Mouse (Mus musculus) gastrocnemius, adult 2 months (tissue): ENCODE results near the gene Ephb4. TPM values are rescaled to one million over a fixed set of nuclear protein-coding genes. Genes with fewer than 3 reads are reported as not detected.

ENCODE experiments used
- DNase-seq: peaks from one replicate; pipeline ENCODE4 v3.0.0; 2022
- H3K27ac ChIP-seq: fragments of 200-600 bp; 2 replicates; pipeline ENCODE4 v1.8.1; 2022; ENCODE audit warnings: mild to moderate bottlenecking
- H3K4me3 ChIP-seq: fragments of 200-600 bp; 2 replicates; pipeline ENCODE4 v1.8.1; 2022; ENCODE audit warnings: mild to moderate bottlenecking, moderate library complexity
- CTCF ChIP-seq: fragments of 200-600 bp; IDR thresholded peaks from 2 replicates; pipeline ENCODE4 v1.8.1; 2022; ENCODE audit warnings: antibody characterized with exemption, mild to moderate bottlenecking, moderate library complexity
- intact Hi-C: fragments of 180-260 bp; cut with DNase I; formaldehyde crosslinking; loops from one replicate; pipeline ENCODE4 v1.15.1; 2025
- total RNA-seq, 2 experiments: library from RNA; stranded (reverse); gene quantifications; 2 replicates each; pipeline ENCODE4 v1.2.3; 2021

Gene Ephb4
- total RNA-seq, 2 experiments from 2014 or later, result 12.5 to 15.5 TPM

DNA sequence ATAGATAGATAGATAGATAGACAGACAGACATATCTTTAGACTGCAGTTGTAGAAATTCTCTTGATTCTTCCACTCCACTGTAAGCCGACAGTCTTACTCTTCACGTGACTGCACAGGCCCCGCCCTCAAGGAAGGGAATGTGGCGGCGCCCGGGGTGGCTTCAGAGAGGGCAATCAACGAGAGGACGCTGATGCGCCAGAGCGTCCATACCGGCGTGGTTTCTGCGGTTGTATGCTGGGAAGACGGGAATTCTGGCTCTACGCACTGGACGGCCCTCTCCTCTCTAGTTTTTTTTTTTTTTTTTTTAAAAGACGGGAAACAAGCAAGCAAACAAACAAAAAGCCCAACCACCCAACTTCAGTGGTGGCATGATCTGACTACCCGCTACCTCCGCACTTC, 11.7 kb upstream of the Ephb4 start:
- intact Hi-C loops, result loop anchor here (10.0 kb wide), 1 partner anchor 167 kb away; the partner anchor contains the start of gene Pop7
- TF ChIP-seq CTCF, result no peak
- peak overlapping the region; percentile 92 for H3K27ac ChIP-seq
- peak; percentile 95 for DNase-seq
- peak overlapping the region; percentile 77 for H3K4me3 ChIP-seq

DNA sequence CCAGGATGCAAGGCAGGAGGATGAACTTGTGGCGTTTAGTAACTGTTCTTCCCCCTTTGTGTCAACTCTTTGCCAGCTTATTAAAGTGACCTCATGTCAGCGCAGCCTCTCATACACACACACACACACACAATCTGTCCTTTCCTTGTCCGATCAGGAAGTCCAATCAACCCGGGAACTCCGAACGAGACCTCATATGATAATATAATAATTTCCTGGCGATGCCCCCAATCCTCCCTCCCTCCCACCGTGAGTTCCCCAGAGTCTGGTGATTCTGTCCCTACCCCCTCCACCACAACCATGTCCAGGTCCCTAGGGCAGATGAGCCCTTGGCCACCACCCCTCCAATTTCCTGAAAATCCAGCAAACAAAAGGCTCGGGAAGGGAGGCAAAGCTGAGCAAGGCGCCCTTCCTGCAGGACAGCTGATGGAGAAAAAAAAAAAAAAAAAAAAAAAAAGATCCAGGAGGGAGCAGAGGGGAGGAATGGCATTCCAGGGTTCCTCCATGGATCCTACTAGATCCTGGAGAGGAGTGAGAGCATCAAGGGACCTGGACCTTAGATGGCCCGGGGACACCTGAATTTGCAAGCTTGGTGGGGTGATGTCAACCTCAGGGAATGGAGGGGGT, 11.1 kb upstream of the Ephb4 start:
- TF ChIP-seq CTCF, result no peak
- intact Hi-C loops, result loop anchor here (10.0 kb wide), 1 partner anchor 166 kb away; the partner anchor contains the start of gene Pop7
- Histone ChIP-seq H3K4me3 (peak overlapping the region; percentile 77), H3K27ac (peak overlapping the region; percentile 92)
- DNase-seq, result peak; percentile 61

DNA sequence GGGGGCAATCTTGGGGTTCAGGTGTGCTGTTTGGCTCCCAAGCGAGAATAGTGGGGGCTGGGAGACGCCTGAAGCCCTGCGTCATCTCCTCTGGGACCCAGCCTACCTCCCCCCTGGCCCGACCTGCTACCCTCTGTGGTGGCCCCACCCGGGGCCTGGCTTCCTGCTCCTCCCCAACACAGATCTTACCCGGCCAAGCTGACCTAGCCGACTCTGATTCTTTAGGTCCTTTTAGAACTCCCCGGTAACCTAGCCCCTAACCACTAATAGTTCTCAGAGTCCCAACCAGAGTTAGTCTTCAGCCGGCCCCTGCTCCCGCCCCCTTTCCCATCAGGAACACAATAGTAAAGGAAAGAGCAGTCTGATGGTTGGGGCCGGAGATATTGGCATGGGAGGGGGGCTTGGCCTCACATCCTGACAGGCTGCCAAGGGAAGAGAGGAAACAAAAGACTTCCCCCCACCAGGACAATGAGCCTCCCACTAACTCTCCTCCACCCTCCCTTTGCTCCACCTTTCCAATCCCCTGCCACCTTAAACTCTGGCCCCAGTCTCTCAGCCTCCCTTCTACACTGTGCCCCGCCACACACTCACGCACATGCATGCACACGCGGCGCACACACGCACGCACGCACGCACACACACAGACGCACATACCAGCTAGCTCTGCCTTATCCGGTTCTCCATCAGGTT, 10.5 kb upstream of the Ephb4 start:
- intact Hi-C loops, result loop anchor here (10.0 kb wide), 1 partner anchor 165 kb away; the partner anchor contains the start of gene Pop7
- Histone ChIP-seq H3K4me3 (peak overlapping the region; percentile 77), H3K27ac (peak overlapping the region; percentile 92)
- TF ChIP-seq CTCF, result no peak
- peak; percentile 68 for DNase-seq

DNA sequence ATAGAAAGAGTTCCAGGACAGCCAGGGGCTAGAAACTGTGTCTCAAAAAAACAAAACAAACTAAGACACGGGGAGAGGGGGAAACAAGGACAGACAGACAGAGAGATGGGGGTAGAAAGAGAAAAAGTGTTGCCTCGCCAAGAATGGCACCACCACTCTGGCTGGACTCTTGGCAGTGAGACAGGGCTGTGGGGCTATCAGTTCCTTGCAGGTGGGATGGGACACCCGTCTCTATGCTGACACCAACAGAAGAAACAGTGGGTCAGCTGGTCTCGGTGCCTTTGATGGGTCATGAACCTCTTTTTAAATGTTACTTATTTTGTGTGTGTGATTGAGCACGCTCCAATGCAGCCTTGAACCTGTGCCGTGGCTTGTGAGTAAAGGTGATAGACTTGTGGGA, 9.7 kb upstream of the Ephb4 start:
- no peak for TF ChIP-seq CTCF
- Histone ChIP-seq H3K27ac (peak overlapping the region; percentile 92), H3K4me3 (no peak overlapping the region; the same call in 1 of the 2 replicates)
- DNase-seq, result no peak
- intact Hi-C loops, result loop anchor here (10.0 kb wide), 1 partner anchor 445 kb away; the partner anchor contains the start of genes Mepce and Zcwpw1

DNA sequence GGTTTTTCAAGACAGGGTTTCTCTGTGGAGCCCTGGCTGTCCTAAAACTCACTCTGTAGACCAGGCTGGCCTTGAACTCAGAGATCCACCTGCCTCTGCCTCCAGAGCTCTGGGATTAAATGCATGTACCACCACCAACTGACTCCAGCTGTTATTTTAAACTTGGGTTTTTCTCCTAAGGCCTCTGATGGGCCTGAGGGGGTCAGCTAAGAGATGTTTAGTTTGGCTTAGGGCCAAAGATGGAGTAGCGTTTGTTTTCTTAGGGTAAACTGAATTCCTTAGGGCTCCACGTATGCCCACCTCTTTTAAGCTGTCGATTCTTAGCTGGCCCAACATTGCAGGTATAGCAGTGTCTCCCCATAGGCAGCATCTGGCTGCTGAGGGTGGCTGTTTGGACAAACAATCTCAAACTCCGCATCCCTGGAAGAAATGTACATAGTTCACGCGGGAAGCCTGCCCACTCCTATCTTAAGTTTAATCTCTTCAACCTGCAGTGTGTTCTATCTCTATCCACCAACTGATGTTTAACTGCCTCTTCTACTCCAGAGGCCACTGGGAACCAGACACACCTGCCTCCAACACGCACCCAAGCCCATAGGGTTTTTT, 7.4 kb upstream of the Ephb4 start:
- intact Hi-C loops, result loop anchor here (10.0 kb wide), 1 partner anchor 442 kb away; the partner anchor contains the start of genes Mepce and Zcwpw1
- no peak for TF ChIP-seq CTCF
- DNase-seq, result no peak
- Histone ChIP-seq H3K27ac (no peak overlapping the region), H3K4me3 (no peak overlapping the region)

DNA sequence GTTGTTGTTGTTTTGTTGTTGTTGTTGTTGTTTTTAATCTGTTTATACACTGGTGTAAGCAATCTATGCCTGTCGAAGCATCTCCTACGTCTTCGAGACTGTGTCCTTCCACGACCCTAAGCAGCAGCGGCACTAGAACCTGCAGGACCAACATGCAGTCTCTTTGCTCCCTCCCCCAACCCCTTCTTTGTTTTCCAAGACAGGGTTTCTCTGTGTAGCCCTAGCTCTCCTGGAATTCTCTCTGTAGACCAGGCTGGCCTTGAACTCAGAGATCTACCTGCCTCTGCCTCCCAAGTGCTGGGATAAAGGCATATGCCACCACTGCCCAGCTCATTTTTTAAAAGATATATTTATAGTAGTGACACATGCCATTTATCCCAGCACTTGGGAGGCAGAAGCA, 6.5 kb upstream of the Ephb4 start:
- H3K4me3 ChIP-seq, result no peak overlapping the region
- TF ChIP-seq CTCF, result no peak
- intact Hi-C loops, result loop anchor here (10.0 kb wide), 1 partner anchor 441 kb away; the partner anchor contains the start of genes Mepce and Zcwpw1
- no peak overlapping the region for H3K27ac ChIP-seq
- no peak for DNase-seq

DNA sequence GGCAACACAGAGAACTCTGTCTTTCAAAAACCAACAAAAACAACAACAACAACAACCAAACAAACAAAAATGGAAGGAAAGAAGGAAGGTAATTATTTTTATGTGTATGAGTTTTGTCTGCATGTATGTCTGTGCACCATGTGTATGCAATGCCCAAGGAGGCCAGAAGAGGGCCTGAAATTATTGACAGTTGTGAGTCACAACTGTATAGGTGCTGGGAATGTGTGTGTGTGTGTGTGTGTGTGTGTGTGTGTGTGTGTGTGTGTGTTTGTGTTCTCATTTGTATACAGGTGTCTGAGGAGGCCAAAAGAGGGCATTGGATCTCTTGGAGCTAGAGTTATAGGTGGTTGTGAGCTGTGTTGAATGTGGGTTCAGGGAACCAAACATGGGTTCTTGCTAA, 6.0 kb upstream of the Ephb4 start:
- TF ChIP-seq CTCF, result no peak; the same call in 1 of the 2 replicates
- intact Hi-C loops, result loop anchor here (10.0 kb wide), 1 partner anchor 441 kb away; the partner anchor contains the start of genes Mepce and Zcwpw1
- Histone ChIP-seq H3K4me3 (no peak overlapping the region), H3K27ac (no peak overlapping the region)
- no peak for DNase-seq

DNA sequence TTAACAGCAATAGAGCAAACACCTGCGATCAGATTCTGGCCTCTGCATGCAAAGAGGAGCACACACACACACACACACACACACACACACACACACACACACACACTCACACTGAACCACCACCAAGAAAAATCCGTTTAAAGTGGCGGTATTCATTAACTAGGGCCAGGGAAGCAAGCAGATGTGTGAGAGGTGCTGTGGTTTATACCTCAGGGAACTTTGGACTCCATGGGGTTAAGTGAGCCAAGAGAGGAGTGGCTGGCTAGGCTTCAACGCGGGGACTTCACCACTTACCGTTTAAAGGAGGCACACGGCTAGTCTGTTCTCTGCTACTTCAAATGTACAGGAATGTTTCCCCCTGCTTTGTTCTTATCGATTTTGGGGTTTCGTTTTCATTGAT, 4.1 kb upstream of the Ephb4 start:
- Histone ChIP-seq H3K4me3 (no peak overlapping the region), H3K27ac (peak overlapping the region; percentile 38)
- no peak for DNase-seq
- intact Hi-C loops, result loop anchor here (10.0 kb wide), 1 partner anchor 439 kb away; the partner anchor contains the start of genes Mepce and Zcwpw1
- no peak for TF ChIP-seq CTCF

DNA sequence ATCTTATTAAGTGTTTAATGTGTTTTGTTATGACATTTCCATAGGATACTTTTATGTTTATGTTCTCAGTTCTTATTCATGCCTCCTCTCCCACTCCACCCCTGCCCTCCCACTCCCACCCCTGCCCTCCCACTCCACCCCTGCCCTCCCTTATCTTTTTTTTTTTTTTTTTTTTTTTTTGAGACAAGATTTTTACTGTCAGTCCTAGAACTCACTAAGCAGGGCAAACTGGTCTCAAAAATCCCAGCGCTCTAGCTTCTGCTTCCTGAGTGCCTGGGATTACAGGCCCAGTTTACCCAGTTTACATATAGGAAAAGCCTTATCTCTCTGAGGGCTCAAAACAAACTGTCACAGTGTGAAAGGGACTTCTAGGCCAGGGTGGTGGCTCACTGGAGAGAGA, 3.5 kb upstream of the Ephb4 start:
- DNase-seq, result no peak
- H3K4me3 ChIP-seq, result no peak overlapping the region
- intact Hi-C loops, result loop anchor here (10.0 kb wide), 1 partner anchor 438 kb away; the partner anchor contains the start of genes Mepce and Zcwpw1
- H3K27ac ChIP-seq, result peak overlapping the region; percentile 38; the same call in 1 of the 2 replicates
- TF ChIP-seq CTCF, result no peak

DNA sequence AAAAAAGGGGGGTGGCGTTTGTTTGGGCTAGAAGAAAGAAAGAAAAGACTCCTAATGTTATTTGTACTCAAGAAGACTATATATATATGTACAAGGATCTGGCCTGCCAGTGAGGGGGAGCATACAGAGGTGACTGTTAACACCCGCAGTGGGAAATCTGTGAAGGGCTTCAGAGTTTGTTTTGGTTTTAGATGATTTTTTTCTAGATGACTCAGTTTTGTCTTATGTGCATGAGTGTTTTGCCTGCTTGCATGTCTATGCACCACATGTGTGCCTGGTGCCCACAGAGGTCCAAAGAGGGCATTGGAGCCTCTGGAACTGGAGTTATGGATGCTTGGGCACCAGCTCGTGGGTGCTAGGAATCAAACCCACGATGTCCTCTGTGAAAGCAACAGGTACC, 2.9 kb upstream of the Ephb4 start:
- peak overlapping the region; percentile 20; the same call in 1 of the 2 replicates for H3K27ac ChIP-seq
- no peak overlapping the region for H3K4me3 ChIP-seq
- intact Hi-C loops, result loop anchor here (10.0 kb wide), 1 partner anchor 438 kb away; the partner anchor contains the start of genes Mepce and Zcwpw1
- no peak for TF ChIP-seq CTCF
- DNase-seq, result no peak

DNA sequence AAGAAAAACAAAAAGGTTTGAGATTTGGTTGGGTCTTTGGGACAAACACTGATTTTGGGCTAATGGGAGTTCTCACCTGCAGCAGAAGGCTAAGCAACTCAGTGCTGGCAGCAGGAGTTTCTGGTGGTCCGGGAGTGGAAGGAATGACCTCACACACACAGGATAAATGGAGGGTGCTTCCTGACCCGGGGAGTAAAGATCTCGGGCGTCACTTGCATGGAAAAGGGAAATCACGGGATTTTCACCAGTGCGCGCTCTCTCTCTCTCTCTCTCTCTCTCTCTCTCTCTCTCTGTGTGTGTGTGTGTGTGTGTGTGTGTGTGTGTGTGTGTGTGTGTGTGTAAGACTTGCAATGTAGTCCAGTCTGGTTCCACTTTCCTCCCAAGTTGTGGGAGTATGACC, 2.1 kb upstream of the Ephb4 start:
- intact Hi-C loops, result loop anchor here (10.0 kb wide), 1 partner anchor 437 kb away; the partner anchor contains the start of genes Mepce and Zcwpw1
- no peak for TF ChIP-seq CTCF
- peak overlapping the region; percentile 93 for H3K27ac ChIP-seq
- H3K4me3 ChIP-seq, result no peak overlapping the region
- DNase-seq, result no peak
